ENCODE assay signal across 21 mouse cellular contexts in the genomic region with DNA sequence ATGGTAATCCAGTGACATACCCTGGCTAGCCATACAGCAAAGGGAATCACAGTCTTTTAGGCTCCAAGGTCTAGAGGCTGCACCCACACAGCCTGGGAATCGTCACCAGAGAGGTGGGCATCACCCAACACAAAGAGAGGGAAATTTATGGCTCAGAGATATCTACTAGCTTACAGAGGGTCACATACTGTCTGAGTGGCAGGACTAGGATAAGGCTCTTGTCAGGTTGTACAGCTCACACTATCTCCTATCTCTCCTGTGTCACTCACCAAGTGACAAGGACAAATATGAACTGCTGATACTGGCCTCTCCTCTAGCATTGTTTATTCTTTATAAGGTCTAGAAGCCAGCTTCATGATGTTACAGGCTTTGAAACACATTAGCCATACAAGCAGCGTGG. TPM values are rescaled to one million over a fixed set of nuclear protein-coding genes. Genes with fewer than 3 reads are reported as not detected.
DNase-seq lines count a peak whose midpoint lies in the region; ATAC-seq and TF ChIP-seq lines count a peak whose summit lies in the region.
"Had no signal": no experiment of that assay in that cellular context is flagged by ENCODE, and none has a peak within 500 bp of the region (broad histone marks: within the 10 kb centered on the region; RNA-seq: fewer than 3 reads in every experiment).

No protein-coding gene starts in this region.

- 98% methylated on average over 2 of the region's 2 CpGs for WGBS in hindbrain, postnatal 0 days
- WGBS in hindbrain, embryonic 16.5 days = 91% methylated on average over 2 of the region's 2 CpGs
- WGBS in liver, embryonic 14.5 days (ENCODE audit: insufficient replicate concordance) = 66% methylated on average over 2 of the region's 2 CpGs

- peaks cover 9% of the 10 kb centered on the region; the same call in 1 of the 2 replicates for H3K36me3 ChIP-seq in hindbrain, postnatal 0 days (ENCODE audit: insufficient read depth, low read length)
- 0 out of 2 replicates have a peak, but pooled peaks cover 4% of the 10 kb centered on the region for H3K36me3 ChIP-seq in hindbrain, embryonic 16.5 days (ENCODE audit: control insufficient read depth, insufficient read depth, low read length)
- H3K36me3 ChIP-seq in MEL (ENCODE audit: control insufficient read depth in 1 of 2, insufficient read depth in 2 of 2, low read length in 2 of 2) = no peaks in the 10 kb centered on the region; a peak in 1 of 4 replicates
- no peaks in the 10 kb centered on the region; the same call in 1 of the 2 replicates for H3K36me3 ChIP-seq in liver, embryonic 14.5 days (replicated peaks; ENCODE audit: control insufficient read depth, insufficient read depth, low read depth)

- TF ChIP-seq CTCF in hindbrain, postnatal 0 days (IDR thresholded peaks at IDR 0.05; ENCODE audit: low read depth) = no peak
- no peak for TF ChIP-seq CTCF in MEL (IDR thresholded peaks at IDR 0.05 in 2 of 3, conservative IDR thresholded peaks at IDR 0.05 in 1 of 3; ENCODE audit: control insufficient read depth in 1 of 3, insufficient read depth in 1 of 3, low read depth in 2 of 3, low read length in 3 of 3, poor library complexity in 1 of 3, severe bottlenecking in 1 of 3)
- no peak for TF ChIP-seq CTCF in liver, embryonic 14.5 days (IDR thresholded peaks at IDR 0.05; ENCODE audit: low read depth)

- H3K27ac ChIP-seq in hindbrain, postnatal 0 days = no peak overlapping the region
- no peak overlapping the region for H3K27ac ChIP-seq in hindbrain, embryonic 16.5 days (ENCODE audit: low read depth, low read length)
- no peak overlapping the region for H3K27ac ChIP-seq in MEL (ENCODE audit: control insufficient read depth, low read depth, low read length)
- H3K27ac ChIP-seq in liver, embryonic 14.5 days = no peak overlapping the region
- H3K27ac ChIP-seq: embryonic facial prominence, embryonic 15.5 days; forebrain, embryonic 10.5 days; gastrocnemius, adult 2 months; hindbrain, embryonic 10.5 days had no signal

- H3K9ac ChIP-seq in hindbrain, postnatal 0 days (replicated peaks; ENCODE audit: low read length) = no peak overlapping the region
- no peak overlapping the region for H3K9ac ChIP-seq in hindbrain, embryonic 16.5 days (ENCODE audit: low read depth, low read length)
- H3K9ac ChIP-seq in MEL (ENCODE audit: control insufficient read depth, low read depth, low read length, poor library complexity, severe bottlenecking) = no peak overlapping the region
- no peak overlapping the region for H3K9ac ChIP-seq in liver, embryonic 14.5 days (replicated peaks)
- H3K9ac ChIP-seq: embryonic facial prominence, embryonic 15.5 days; heart, embryonic 12.5 days had no signal

- no peak for TF ChIP-seq POLR2A in MEL (IDR thresholded peaks at IDR 0.05; ENCODE audit: control insufficient read depth in 1 of 2, insufficient read depth in 1 of 2, low read depth in 1 of 2, low read length in 2 of 2, poor library complexity in 1 of 2)

- no peaks in the 10 kb centered on the region for H3K9me3 ChIP-seq in hindbrain, postnatal 0 days (ENCODE audit: low read length)
- H3K9me3 ChIP-seq in hindbrain, embryonic 16.5 days (ENCODE audit: control insufficient read depth, low read length) = no peaks in the 10 kb centered on the region
- no peaks in the 10 kb centered on the region for H3K9me3 ChIP-seq in MEL (replicated peaks; ENCODE audit: insufficient read depth, low read length)
- H3K9me3 ChIP-seq in liver, embryonic 14.5 days (ENCODE audit: control insufficient read depth, low read length) = no peaks in the 10 kb centered on the region
- H3K9me3 ChIP-seq: embryonic facial prominence, embryonic 15.5 days had no signal

- no peak for TF ChIP-seq RAD21 in MEL (IDR thresholded peaks at IDR 0.05; ENCODE audit: low read depth, low read length)

- H3K27me3 ChIP-seq in hindbrain, postnatal 0 days (ENCODE audit: insufficient read depth, low read length) = no peaks in the 10 kb centered on the region
- no peaks in the 10 kb centered on the region for H3K27me3 ChIP-seq in hindbrain, embryonic 16.5 days (replicated peaks; ENCODE audit: control insufficient read depth, insufficient read depth, low read length)
- H3K27me3 ChIP-seq in MEL (ENCODE audit: control insufficient read depth in 1 of 2, insufficient read depth in 2 of 2, low read length in 2 of 2) = no peaks in the 10 kb centered on the region
- no peaks in the 10 kb centered on the region for H3K27me3 ChIP-seq in liver, embryonic 14.5 days (ENCODE audit: control insufficient read depth, insufficient read depth, low read length)
- H3K27me3 ChIP-seq: embryonic facial prominence, embryonic 15.5 days; heart, embryonic 12.5 days; Patski had no signal

- no peaks in the 10 kb centered on the region for H3K79me2 ChIP-seq in MEL (ENCODE audit: control insufficient read depth, insufficient read depth, low read length, poor library complexity)

- H3K4me1 ChIP-seq in hindbrain, postnatal 0 days (ENCODE audit: insufficient read depth, low read length) = no peaks in the 10 kb centered on the region
- no peaks in the 10 kb centered on the region for H3K4me1 ChIP-seq in hindbrain, embryonic 16.5 days (ENCODE audit: control insufficient read depth, insufficient read depth, low read depth, low read length)
- H3K4me1 ChIP-seq in MEL (ENCODE audit: control insufficient read depth in 1 of 2, insufficient read depth in 2 of 2, low read length in 2 of 2) = no peaks in the 10 kb centered on the region
- H3K4me1 ChIP-seq in liver, embryonic 14.5 days (replicated peaks; ENCODE audit: control insufficient read depth in 2 of 2, insufficient read depth in 2 of 2, low read length in 1 of 2) = no peaks in the 10 kb centered on the region
- H3K4me1 ChIP-seq: embryonic facial prominence, embryonic 15.5 days; forebrain, embryonic 10.5 days; hindbrain, embryonic 10.5 days had no signal

- no peak for TF ChIP-seq EP300 in MEL (IDR thresholded peaks at IDR 0.05; ENCODE audit: low read depth in 1 of 2, low read length in 2 of 2)
- 0 out of 2 replicates have a peak, but pooled peaks have one; percentile 10 for TF ChIP-seq EP300 in liver, embryonic 14.5 days (IDR thresholded peaks at IDR 0.05; ENCODE audit: low read depth)

- ATAC-seq in hindbrain, postnatal 0 days = peak; percentile 27; the same call in 1 of the 2 replicates
- no peak for ATAC-seq in hindbrain, embryonic 16.5 days
- peak; percentile 60; the same call in 1 of the 2 replicates for ATAC-seq in liver, embryonic 14.5 days (ENCODE audit: insufficient read depth)
- ATAC-seq in megakaryocyte-erythroid progenitor cell, adult 5-6 weeks (replicated peaks; ENCODE audit: low FRiP score, low TSS enrichment, poor library complexity, severe bottlenecking) = 0 out of 2 replicates have a peak, but pooled peaks have one; percentile 55
- ATAC-seq: activated CD4-positive, CD25-positive, alpha-beta regulatory T cell, adult 4 months; forebrain, embryonic 14.5 days; Patski had no signal

- no peak for DNase-seq in hindbrain, postnatal 0 days (ENCODE audit: low spot score)
- no peak for DNase-seq in MEL (ENCODE audit: low read depth, low spot score)
- no peak for DNase-seq in liver, embryonic 14.5 days (ENCODE audit: low read depth in 3 of 3, low spot score in 3 of 3)
- no peak for DNase-seq in layer of hippocampus, adult 11-12 months (ENCODE audit: low spot score)
- no peak for DNase-seq in cerebellum, postnatal 10 days
- DNase-seq: adrenal gland, postnatal 14 days; cerebellum, adult 18-20 months; cerebellum, adult 9-11 months; embryo, embryonic 11 days; gastrocnemius, adult 2 months; gastrocnemius, postnatal 25 days had no signal

- H3K4me3 ChIP-seq in hindbrain, postnatal 0 days (ENCODE audit: low read length) = no peak overlapping the region
- no peak overlapping the region for H3K4me3 ChIP-seq in hindbrain, embryonic 16.5 days (ENCODE audit: low read length)
- H3K4me3 ChIP-seq in MEL (ENCODE audit: control insufficient read depth in 1 of 2, insufficient read depth in 1 of 2, low read depth in 2 of 2, low read length in 2 of 2) = no peak overlapping the region
- H3K4me3 ChIP-seq in liver, embryonic 14.5 days (ENCODE audit: insufficient read depth in 1 of 2, low read depth in 2 of 2, low read length in 2 of 2) = no peak overlapping the region
- H3K4me3 ChIP-seq: embryonic facial prominence, embryonic 15.5 days; erythroblast, embryonic 14.5 days; forebrain, embryonic 10.5 days; gastrocnemius, adult 2 months; heart, embryonic 12.5 days; hindbrain, embryonic 10.5 days had no signal

- no peak overlapping the region for H3K4me2 ChIP-seq in hindbrain, postnatal 0 days (ENCODE audit: low read depth, low read length)
- no peak overlapping the region for H3K4me2 ChIP-seq in hindbrain, embryonic 16.5 days (ENCODE audit: low read length)
- no peak overlapping the region for H3K4me2 ChIP-seq in liver, embryonic 14.5 days (ENCODE audit: low read depth)
- H3K4me2 ChIP-seq: embryonic facial prominence, embryonic 15.5 days; heart, embryonic 12.5 days had no signal

TF ChIP-seq in MEL, 35 proteins besides CTCF, POLR2A, EP300 and RAD21:
- peak; percentile 56; the same call in 1 of the 2 replicates for TF ChIP-seq TCF12 (IDR thresholded peaks at IDR 0.05; ENCODE audit: low read depth, low read length)
- TF ChIP-seq ZC3H11A (IDR thresholded peaks at IDR 0.05; ENCODE audit: low read depth, low read length) = no peak
- 0 out of 2 replicates have a peak, but pooled peaks have one; percentile 18 for TF ChIP-seq GATA1 (IDR thresholded peaks at IDR 0.05; ENCODE audit: low read depth, low read length)
- no peak for TF ChIP-seq MEF2A (IDR thresholded peaks at IDR 0.05; ENCODE audit: extremely low read depth, insufficient replicate concordance, low read depth, low read length, poor library complexity, severe bottlenecking)
- no peak for TF ChIP-seq ELF1 (IDR thresholded peaks at IDR 0.05; ENCODE audit: low read depth, low read length)

RNA-seq across cellular contexts. Expression of gene Nsg1, which starts 30.4 kb away (rescaled TPM):
- total RNA-seq in hindbrain, postnatal 0 days (2014; rRNA removed) = 1,011 and 1,051 TPM in 2 replicates
- polyA plus RNA-seq in hindbrain, postnatal 0 days (2015; fragmentation: Nextera tagmentation; extraction: Ambion mirVana) = 1,463 and 1,578 TPM in 2 replicates
- 1,495 and 1,654 TPM in 2 replicates for polyA plus RNA-seq in hindbrain, embryonic 16.5 days (2015; fragmentation: Nextera tagmentation; extraction: Ambion mirVana)
- 0.07 and 0.12 TPM in 2 replicates for total RNA-seq in MEL (2012; rRNA removed)
- polyA plus RNA-seq in MEL (2012; ENCODE audit: insufficient read depth in 1 of 2, insufficient read length in 2 of 2, low read depth in 1 of 2, low replicate concordance in 2 of 2, missing spikeins in 1 of 2) = under 1 TPM in 1 of 2 experiments, not detected in 1; 0.18 TPM
- polyA plus RNA-seq in liver, embryonic 14.5 days (2012; rRNA removed) = 1.3 and 1.5 TPM in 2 replicates
- polyA plus RNA-seq in liver, embryonic 14.5 days (2014; fragmentation: Nextera tagmentation; extraction: Ambion mirVana) = 0.35 and 0.71 TPM in 2 replicates
- total RNA-seq in megakaryocyte-erythroid progenitor cell, adult 5-6 weeks (2014; fragmentation: Nextera tagmentation) = not detected in 2 replicates
- total RNA-seq in megakaryocyte-erythroid progenitor cell, adult 5-6 weeks (2017) = 0.05 TPM in 1 of 2 replicates, not detected in the other
- polyA plus RNA-seq: erythroblast, embryonic 14.5 days had no signal

Comparison
In these comparisons a context has a peak if more than half of its experiments do, and no peak if none do; other contexts are left out.
1. RNA of gene Nsg1, which starts 30.4 kb away (polyA plus RNA-seq): 1,495 to 1,654 TPM in hindbrain, embryonic 16.5 days and 1,463 to 1,578 TPM in hindbrain, postnatal 0 days; 0.35 to 1.5 TPM in liver, embryonic 14.5 days and 0.18 TPM in MEL; every median in the first group is over 100 times any median in the second.